Mouse (Mus musculus): ENCODE data around the gene Cacng4. TPM values are rescaled to one million over a fixed set of nuclear protein-coding genes. Genes with fewer than 3 reads are reported as not detected.
A peak's percentile ranks its signal among the peaks of the same experiment; 100 is the strongest.

Cacng4 gene
- polyA plus RNA-seq, 1 experiment from 2014 or later = 1.7 TPM

DNA sequence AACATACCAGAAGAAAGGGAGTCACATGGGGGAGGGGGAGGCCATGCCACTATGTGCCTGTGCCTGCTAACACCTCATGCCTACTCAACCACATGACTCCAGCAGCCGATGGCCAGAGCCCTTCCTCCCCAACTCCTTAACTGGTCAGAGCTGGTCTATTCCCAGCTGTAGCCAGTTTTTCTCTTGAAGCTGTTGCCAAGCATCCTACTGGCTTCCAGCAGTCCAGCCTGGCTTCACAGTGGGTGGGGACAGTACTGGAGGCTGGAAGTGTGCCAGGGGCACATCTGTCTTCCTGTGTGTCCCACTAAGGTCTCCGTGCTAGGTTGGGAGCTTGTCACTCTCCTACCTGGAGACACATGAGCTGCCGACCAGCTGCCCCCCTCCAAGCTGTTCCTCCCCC, 51.3 kb downstream of the Cacng4 start:
- no peak for ATAC-seq
- Histone ChIP-seq H3K27ac (ENCODE audit: low read depth, low read length) (no peak overlapping the region), H3K9ac (ENCODE audit: low read depth, low read length) (no peak overlapping the region), H3K4me2 (replicated peaks; ENCODE audit: low read depth) (no peak overlapping the region), H3K9me3 (ENCODE audit: control insufficient read depth) (no peaks in the 10 kb centered on the region), H3K27me3 (replicated peaks; ENCODE audit: control insufficient read depth, insufficient read depth, low read length) (no peaks in the 10 kb centered on the region), H3K4me3 (ENCODE audit: low read depth, low read length) (no peak overlapping the region), H3K4me1 (replicated peaks; ENCODE audit: control insufficient read depth, insufficient read depth, low read length) (no peaks in the 10 kb centered on the region), H3K36me3 (ENCODE audit: control insufficient read depth, insufficient read depth) (no peaks in the 10 kb centered on the region)
- WGBS = 57% methylated on average over 3 of the region's 3 CpGs
- no peak for TF ChIP-seq CTCF (IDR thresholded peaks at IDR 0.05; ENCODE audit: low read depth)

GRCm38 (mm10) chr11:107738418-107739099, 55.8 kb downstream of the Cacng4 start:
- WGBS = 82% methylated on average over 20 of the region's 20 CpGs
- H3K9ac ChIP-seq (ENCODE audit: low read depth, low read length) = no peak overlapping the region

DNA sequence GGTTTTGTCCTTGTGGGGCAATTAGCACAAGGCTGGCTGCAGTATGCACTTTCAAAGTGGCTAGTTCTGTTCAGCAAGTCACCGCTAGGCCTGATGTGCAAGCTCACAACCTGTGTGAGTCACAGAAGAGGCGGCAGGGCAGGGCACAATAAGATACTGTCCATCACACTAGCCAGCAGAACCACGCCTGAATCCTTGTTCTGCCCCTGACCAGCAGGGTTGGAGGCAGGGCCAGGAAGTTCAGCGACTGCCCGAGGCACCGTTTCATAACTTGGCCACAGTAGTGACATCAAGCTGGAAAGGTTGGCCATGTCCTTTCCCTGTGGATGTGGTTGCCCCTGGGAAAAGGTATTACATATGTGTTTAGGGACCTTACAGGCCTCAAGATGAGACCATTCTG, 56.5 kb downstream of the Cacng4 start:
- no peak overlapping the region for H3K27ac ChIP-seq (ENCODE audit: low read depth, low read length)
- H3K4me3 ChIP-seq (ENCODE audit: low read depth, low read length) = no peak overlapping the region
- H3K4me1 ChIP-seq (replicated peaks; ENCODE audit: control insufficient read depth, insufficient read depth, low read length) = no peaks in the 10 kb centered on the region
- H3K9ac ChIP-seq (ENCODE audit: low read depth, low read length) = no peak overlapping the region
- no peaks in the 10 kb centered on the region for H3K36me3 ChIP-seq (ENCODE audit: control insufficient read depth, insufficient read depth)
- WGBS = 75% methylated on average over 6 of the region's 6 CpGs
- H3K4me2 ChIP-seq (replicated peaks; ENCODE audit: low read depth) = no peak overlapping the region
- H3K9me3 ChIP-seq (ENCODE audit: control insufficient read depth) = no peaks in the 10 kb centered on the region
- ATAC-seq = no peak
- TF ChIP-seq CTCF (IDR thresholded peaks at IDR 0.05; ENCODE audit: low read depth) = no peak
- H3K27me3 ChIP-seq (replicated peaks; ENCODE audit: control insufficient read depth, insufficient read depth, low read length) = no peaks in the 10 kb centered on the region

More at GRCm38 (mm10) chr11:107738418-107739099, 55.8 kb downstream of the Cacng4 start:
- Histone ChIP-seq H3K4me3 (ENCODE audit: low read depth, low read length) (no peak overlapping the region), H3K27ac (ENCODE audit: low read depth, low read length) (no peak overlapping the region), H3K9me3 (ENCODE audit: control insufficient read depth) (no peaks in the 10 kb centered on the region), H3K36me3 (ENCODE audit: control insufficient read depth, insufficient read depth) (no peaks in the 10 kb centered on the region), H3K4me2 (replicated peaks; ENCODE audit: low read depth) (no peak overlapping the region), H3K4me1 (replicated peaks; ENCODE audit: control insufficient read depth, insufficient read depth, low read length) (no peaks in the 10 kb centered on the region), H3K27me3 (replicated peaks; ENCODE audit: control insufficient read depth, insufficient read depth, low read length) (no peaks in the 10 kb centered on the region)
- TF ChIP-seq CTCF (IDR thresholded peaks at IDR 0.05; ENCODE audit: low read depth) = no peak
- no peak for ATAC-seq

- Histone ChIP-seq H3K36me3 (ENCODE audit: control insufficient read depth, insufficient read depth) (no peaks in the 10 kb centered on the region), H3K4me3 (ENCODE audit: low read depth, low read length) (no peak overlapping the region), H3K27ac (ENCODE audit: low read depth, low read length) (no peak overlapping the region), H3K9ac (ENCODE audit: low read depth, low read length) (no peak overlapping the region), H3K4me2 (replicated peaks; ENCODE audit: low read depth) (no peak overlapping the region), H3K9me3 (ENCODE audit: control insufficient read depth) (no peaks in the 10 kb centered on the region), H3K27me3 (replicated peaks; ENCODE audit: control insufficient read depth, insufficient read depth, low read length) (no peaks in the 10 kb centered on the region), H3K4me1 (replicated peaks; ENCODE audit: control insufficient read depth, insufficient read depth, low read length) (no peaks in the 10 kb centered on the region)
- TF ChIP-seq CTCF (IDR thresholded peaks at IDR 0.05; ENCODE audit: low read depth) = peak; percentile 47
- 68% methylated on average over 7 of the region's 7 CpGs for WGBS
- no peak for ATAC-seq
These were observed 60.2 kb downstream of the Cacng4 start for GRCm38 (mm10) chr11:107734133-107734532.

DNA sequence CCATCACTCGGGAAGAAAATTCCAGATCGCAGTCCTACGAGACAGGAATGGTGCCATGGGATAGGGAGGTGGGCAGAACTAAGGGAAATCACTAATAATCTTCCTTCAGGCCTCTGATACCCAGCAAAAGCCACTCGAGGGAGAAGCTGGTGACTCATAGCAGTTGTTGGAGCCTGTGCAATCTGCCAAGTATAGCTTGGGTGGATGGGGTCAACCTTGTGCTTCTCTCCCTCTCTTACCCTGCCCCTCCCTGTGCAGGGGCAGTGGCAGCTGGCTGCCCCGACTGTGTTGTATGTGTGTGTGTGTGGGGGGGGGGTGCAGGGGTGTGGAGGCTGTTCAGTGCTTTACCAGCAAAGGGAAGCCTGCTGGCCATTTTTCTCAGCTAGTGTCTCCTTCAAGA, 62.9 kb downstream of the Cacng4 start:
- no peak overlapping the region for H3K4me3 ChIP-seq (ENCODE audit: low read depth, low read length)
- WGBS = 58% methylated on average over 5 of the region's 5 CpGs

DNA sequence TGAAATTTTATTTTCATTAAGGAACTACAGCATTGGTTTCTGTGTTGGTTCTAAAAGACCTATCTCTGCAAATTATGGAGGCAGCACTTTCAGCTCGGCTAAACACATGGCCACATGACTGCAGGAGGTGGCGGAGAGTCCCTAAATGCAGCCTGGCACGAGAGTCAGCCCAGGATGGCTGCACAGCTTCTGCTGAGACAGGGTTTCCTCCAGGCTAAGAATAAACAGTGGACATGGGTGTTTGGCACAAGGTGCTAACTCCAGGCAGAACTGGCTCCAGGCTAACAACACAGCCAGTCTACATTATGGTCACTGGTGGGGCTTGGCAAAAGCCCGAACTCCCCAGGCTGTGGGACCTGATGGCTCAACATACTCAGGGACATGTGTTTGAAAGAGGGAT, 63.4 kb downstream of the Cacng4 start:
- Histone ChIP-seq H3K4me3 (ENCODE audit: low read depth, low read length) (no peak overlapping the region), H3K4me1 (replicated peaks; ENCODE audit: control insufficient read depth, insufficient read depth, low read length) (no peaks in the 10 kb centered on the region), H3K9ac (ENCODE audit: low read depth, low read length) (no peak overlapping the region), H3K9me3 (ENCODE audit: control insufficient read depth) (no peaks in the 10 kb centered on the region), H3K27ac (ENCODE audit: low read depth, low read length) (no peak overlapping the region), H3K36me3 (ENCODE audit: control insufficient read depth, insufficient read depth) (no peaks in the 10 kb centered on the region), H3K27me3 (replicated peaks; ENCODE audit: control insufficient read depth, insufficient read depth, low read length) (no peaks in the 10 kb centered on the region), H3K4me2 (replicated peaks; ENCODE audit: low read depth) (no peak overlapping the region)
- ATAC-seq = no peak
- 82% methylated on average over 4 of the region's 4 CpGs for WGBS
- no peak for TF ChIP-seq CTCF (IDR thresholded peaks at IDR 0.05; ENCODE audit: low read depth)

More for the DNA sequence above, 62.9 kb downstream of the Cacng4 start:
- no peaks in the 10 kb centered on the region for H3K4me1 ChIP-seq (replicated peaks; ENCODE audit: control insufficient read depth, insufficient read depth, low read length)
- no peaks in the 10 kb centered on the region for H3K9me3 ChIP-seq (ENCODE audit: control insufficient read depth)
- TF ChIP-seq CTCF (IDR thresholded peaks at IDR 0.05; ENCODE audit: low read depth) = no peak
- H3K9ac ChIP-seq (ENCODE audit: low read depth, low read length) = no peak overlapping the region
- no peaks in the 10 kb centered on the region for H3K36me3 ChIP-seq (ENCODE audit: control insufficient read depth, insufficient read depth)
- no peak for ATAC-seq
- no peak overlapping the region for H3K27ac ChIP-seq (ENCODE audit: low read depth, low read length)
- no peak overlapping the region for H3K4me2 ChIP-seq (replicated peaks; ENCODE audit: low read depth)
- no peaks in the 10 kb centered on the region for H3K27me3 ChIP-seq (replicated peaks; ENCODE audit: control insufficient read depth, insufficient read depth, low read length)
